Mouse (Mus musculus) kidney, postnatal 36 days (tissue): Measurements from ENCODE around the gene Crip2.

Experiments used
- DNase-seq, 2 experiments: peaks; one replicate each; pipeline ENCODE4 v3.0.0; 2021 to 2022; ENCODE audit warnings: mixed read lengths in 2 of 2

Gene Crip2

DNA sequence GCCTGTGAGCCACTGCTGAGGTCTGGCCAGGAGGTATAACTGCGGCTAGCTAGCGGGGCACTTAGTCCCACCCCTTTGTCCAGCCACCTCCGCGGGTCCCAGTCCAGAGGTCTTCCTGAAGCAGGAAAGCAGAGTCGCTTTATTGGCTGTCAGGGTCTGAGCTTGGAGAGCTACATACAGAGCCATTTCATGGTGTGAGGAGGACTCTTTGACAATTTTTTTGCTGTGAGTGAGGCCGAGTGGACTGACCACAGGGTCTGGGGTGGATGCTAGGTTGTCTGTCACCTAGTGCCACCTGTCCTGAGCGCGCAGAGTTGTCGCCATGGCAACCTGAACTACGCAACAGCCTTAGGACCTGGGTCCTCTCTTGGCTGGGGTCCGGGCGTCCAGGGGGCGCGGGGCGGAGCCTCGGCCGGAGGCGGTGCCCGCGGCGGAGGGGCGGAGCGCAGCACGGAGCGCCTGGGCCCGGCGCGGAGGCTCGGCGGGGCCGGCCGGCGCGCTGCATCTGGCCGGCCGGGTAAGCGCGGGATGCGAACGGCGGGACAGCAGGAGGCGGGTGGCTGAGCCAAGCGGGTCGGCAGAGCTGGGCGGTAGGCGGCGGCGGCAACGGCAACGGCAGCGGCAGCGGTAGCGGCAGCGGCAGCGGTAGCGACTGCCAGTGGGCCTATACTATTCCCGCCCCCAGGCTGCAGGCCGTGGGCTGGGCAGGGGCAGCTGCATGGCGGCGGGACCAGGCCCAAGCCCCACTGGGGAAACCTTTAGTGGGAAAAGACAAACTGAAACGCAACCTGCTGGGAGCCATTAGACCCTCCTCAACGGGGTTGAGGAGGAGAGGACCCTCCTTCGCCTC is 45.6 kb downstream of the Crip2 start, which contains the start of gene Tmem121:
Gene Tmem121, plus strand, starts transcription at position 489 of the 850 bp plus-strand sequence.
- DNase-seq: peak; percentile 4 to 22

DNA sequence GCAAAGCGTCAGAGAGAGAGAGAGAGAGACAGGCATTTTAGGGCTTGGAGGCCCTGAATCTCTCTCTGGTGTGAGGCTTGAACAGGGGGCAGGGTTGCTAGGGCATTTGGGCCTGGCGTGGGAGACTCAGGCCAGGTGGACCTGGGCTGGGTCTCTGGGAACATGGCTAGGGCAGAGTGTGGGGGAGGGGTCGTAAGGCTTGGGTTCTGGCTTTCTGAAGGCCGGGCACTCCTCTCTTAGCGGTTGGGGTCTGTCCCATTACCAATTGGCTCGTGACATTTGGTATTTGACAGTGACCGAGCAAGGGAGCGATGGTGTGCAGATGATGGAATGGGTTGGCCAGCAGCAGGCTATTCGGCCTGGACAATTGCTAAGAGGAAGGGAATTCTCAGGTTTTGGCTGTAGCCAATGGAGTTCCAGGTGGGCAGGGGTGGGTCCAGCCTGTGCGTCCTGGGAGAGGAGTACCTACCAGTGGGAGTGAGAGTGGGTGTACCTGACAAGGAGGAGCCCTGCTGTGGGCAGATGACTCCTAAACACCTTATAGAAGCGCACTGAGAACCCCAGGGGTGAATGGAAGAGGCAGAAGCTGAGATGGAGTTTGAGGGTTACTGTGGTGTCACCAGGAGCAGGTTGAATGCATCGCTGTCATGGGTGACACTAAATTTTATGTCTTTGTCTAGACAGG is 46.4 kb downstream of the Crip2 start:
- no peak for DNase-seq

DNA sequence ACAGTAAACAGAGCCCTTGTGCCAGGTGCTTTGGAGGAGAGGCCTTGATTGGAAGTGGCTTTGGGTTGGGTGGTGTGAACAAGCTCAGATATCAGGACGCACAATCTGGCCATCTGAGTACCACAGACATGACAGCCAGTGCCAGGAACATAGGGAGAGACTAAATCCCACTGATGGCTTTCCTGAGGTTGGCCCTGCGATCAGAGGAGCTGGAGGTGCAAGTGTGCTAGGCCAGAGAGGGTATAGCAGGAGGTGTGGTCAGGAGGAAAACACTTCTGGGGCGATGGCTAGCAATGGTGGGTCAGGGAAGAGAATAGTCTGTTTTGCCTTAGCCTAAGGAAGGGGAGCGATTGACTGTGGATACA is 47.0 kb downstream of the Crip2 start:
- no peak for DNase-seq

DNA sequence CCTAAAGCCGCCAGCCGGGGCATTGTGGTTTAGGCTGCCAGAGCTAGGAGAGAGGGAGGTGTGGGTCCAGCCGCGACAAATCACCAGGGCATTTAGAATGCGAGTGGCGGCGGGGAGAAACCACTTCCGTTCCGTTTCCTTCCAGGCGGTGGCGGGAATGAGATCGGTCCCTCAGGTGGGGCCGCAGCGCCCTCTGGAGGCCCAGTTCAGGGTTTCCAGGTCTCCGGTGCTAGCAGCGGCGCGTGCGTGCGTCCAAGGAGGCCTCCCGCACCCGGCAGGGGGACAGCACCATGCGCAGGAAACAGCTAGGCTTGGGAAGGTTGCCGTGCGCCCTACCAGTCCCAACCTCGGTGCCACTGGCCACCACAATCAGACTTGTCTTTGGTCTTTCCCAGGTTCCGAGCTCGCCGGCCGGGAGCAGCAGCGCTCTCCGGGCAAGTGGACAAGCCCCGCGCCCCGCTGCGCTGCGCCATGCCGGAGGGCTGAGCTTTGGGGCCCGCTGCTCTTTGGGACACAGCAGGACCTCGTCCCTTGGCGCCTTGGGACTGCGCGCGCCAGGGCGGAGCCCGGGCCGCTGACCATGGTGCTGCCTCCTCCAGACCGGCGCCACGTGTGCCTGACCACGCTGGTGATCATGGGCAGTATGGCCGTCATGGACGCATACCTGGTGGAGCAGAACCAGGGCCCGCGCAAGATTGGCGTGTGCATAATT is 47.7 kb downstream of the Crip2 start:
- peak; percentile 48 to 82 for DNase-seq

DNA sequence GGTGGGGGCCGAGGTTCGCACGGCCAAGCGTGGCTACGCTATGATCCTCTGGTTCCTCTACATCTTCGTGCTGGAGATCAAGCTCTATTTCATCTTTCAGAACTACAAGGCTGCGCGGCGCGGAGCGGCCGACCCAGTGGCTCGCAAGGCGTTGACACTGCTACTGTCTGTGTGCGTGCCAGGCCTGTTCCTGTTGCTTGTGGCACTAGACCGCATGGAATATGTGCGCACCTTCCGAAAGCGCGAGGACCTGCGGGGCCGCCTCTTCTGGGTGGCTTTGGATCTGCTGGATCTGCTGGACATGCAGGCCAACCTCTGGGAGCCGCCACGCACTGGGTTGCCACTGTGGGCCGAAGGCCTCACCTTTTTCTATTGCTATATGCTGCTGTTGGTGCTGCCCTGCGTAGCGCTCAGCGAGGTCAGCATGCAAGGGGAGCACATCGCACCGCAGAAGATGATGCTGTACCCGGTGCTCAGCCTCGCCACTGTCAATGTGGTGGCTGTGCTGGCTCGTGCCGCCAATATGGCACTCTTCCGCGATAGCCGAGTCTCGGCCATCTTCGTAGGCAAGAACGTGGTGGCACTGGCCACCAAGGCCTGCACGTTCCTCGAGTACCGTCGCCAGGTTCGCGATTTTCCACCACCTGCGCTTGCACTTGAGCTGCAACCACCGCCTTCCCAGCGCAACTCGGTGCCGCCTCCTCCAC is 48.5 kb downstream of the Crip2 start:
- no peak for DNase-seq

DNA sequence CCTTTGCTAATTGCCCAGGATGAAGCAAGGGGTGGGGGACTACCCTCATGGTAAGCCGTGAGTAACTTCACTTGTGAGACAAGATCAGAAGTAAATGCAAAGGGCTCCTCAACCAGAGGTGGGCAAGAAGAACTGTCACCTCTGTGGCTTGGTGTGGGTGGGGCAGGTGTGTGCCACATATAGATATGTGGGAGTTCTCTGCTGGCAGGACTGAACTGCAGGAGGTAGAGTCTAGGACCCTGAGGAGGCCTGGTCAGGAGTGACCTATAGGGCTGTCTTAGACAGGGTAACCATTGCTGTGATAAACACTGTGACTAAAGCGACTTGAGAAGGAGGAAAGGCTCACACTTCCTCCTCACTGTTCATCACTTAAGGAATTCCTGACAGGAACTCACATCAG is 53.4 kb downstream of the Crip2 start:
- no peak for DNase-seq
